Mouse (Mus musculus) liver, embryonic 16.5 days (tissue): ENCODE measurements around the gene Coq4. TPM values are rescaled to one million over a fixed set of nuclear protein-coding genes. Genes with fewer than 3 reads are reported as not detected.

Source experiments
- ATAC-seq: fragments of 200-750 bp; cut with Nextera tagmentation; 2 replicates; pipeline ENCODE4 v1.8.0; 2017; ENCODE audit warnings: low read depth, mild to moderate bottlenecking, moderate number of reproducible peaks, moderate library complexity
- H3K27ac ChIP-seq: fragments of 300-500 bp; sonication (generic); 2 replicates; pipeline ENCODE4 v1.5.1; 2014; ENCODE audit warnings: mild to moderate bottlenecking, low read length
- H3K27me3 ChIP-seq: fragments of 300-500 bp; sonication (generic); 2 replicates; pipeline ENCODE4 v1.6.1; 2014; ENCODE audit warnings: low read depth, low read length, mixed read lengths; ENCODE audit not compliant: control insufficient read depth, insufficient read depth
- H3K36me3 ChIP-seq: fragments of 300-500 bp; sonication (generic); 2 replicates; pipeline ENCODE4 v1.6.1; 2014; ENCODE audit warnings: mild to moderate bottlenecking; ENCODE audit not compliant: control insufficient read depth, insufficient read depth
- H3K4me1 ChIP-seq: fragments of 300-500 bp; sonication (generic); 2 replicates; pipeline ENCODE4 v1.6.1; 2014; ENCODE audit warnings: low read depth, low read length, mixed read lengths; ENCODE audit not compliant: control insufficient read depth
- H3K4me2 ChIP-seq: fragments of 300-500 bp; sonication (generic); 2 replicates; pipeline ENCODE4 v1.6.1; 2014; ENCODE audit warnings: low read depth, low read length, mixed read lengths
- H3K4me3 ChIP-seq: fragments of 300-500 bp; sonication (generic); 2 replicates; pipeline ENCODE4 v1.5.1; 2014; ENCODE audit warnings: low read depth, mild to moderate bottlenecking, low read length
- H3K9ac ChIP-seq: fragments of 300-500 bp; sonication (generic); 2 replicates; pipeline ENCODE4 v1.6.1; 2014; ENCODE audit warnings: low read depth, low read length
- H3K9me3 ChIP-seq: fragments of 300-500 bp; sonication (generic); replicated peaks from 2 replicates; pipeline ENCODE4 v1.6.1; 2016; ENCODE audit warnings: low read length; ENCODE audit not compliant: control insufficient read depth
- WGBS: fragments of 180-500 bp; shearing (Covaris S2); extraction: QIAGEN DNeasy Blood & Tissue Kit; methylation state at CpG from one replicate; pipeline ENCODE4 v1.1.7; 2014; ENCODE audit not compliant: insufficient replicate concordance; 5-methylcytosine and 5-hydroxymethylcytosine counted together
- polyA plus RNA-seq: library from polyadenylated mRNA; unstranded; fragments of >200 nt; fragmentation: Nextera tagmentation; extraction: Ambion mirVana; gene quantifications from 2 replicates; pipeline ENCODE4 v1.2.1, GENCODE M21; 2015

Gene Coq4
- polyA plus RNA-seq, 1 experiment from 2014 or later = 10.1 TPM

GRCm38 (mm10) chr2:29784290-29784689 lies 3.0 kb upstream of the Coq4 start:
- Histone ChIP-seq H3K4me1 (peaks cover 13% of the 10 kb centered on the region), H3K9me3 (peaks cover 3% of the 10 kb centered on the region; the same call in 1 of the 2 replicates), H3K27me3 (no peaks in the 10 kb centered on the region), H3K4me2 (no peak overlapping the region), H3K9ac (no peak overlapping the region), H3K27ac (no peak overlapping the region), H3K4me3 (no peak overlapping the region), H3K36me3 (peaks cover 42% of the 10 kb centered on the region)
- no peak for ATAC-seq
- WGBS = 54% methylated on average over 4 of the region's 4 CpGs

GRCm38 (mm10) chr2:29787937-29788681 lies 816 bp downstream of the Coq4 start, which contains the start of gene Trub2:
Trub2 (minus strand) TSS chr2:29788502.
- Histone ChIP-seq H3K27me3 (no peaks in the 10 kb centered on the region), H3K27ac (peak within 1 kb of the TSS; percentile 73), H3K9me3 (no peaks in the 10 kb centered on the region), H3K4me1 (peaks cover 13% of the 10 kb centered on the region), H3K4me3 (peak within 1 kb of the TSS; percentile 79), H3K9ac (peak within 1 kb of the TSS; percentile 72), H3K36me3 (peaks cover 15% of the 10 kb centered on the region), H3K4me2 (peak within 1 kb of the TSS; percentile 95)
- WGBS = under 1% methylated on average over 45 of the region's 45 CpGs
- ATAC-seq = peak; percentile 93

- WGBS = 78% methylated on average over 2 of the region's 2 CpGs
- no peaks in the 10 kb centered on the region for H3K9me3 ChIP-seq
- no peak for ATAC-seq
These were observed 5.6 kb downstream of the Coq4 start for GRCm38 (mm10) chr2:29792772-29793487.

GRCm38 (mm10) chr2:29802075-29802826 lies 15.0 kb downstream of the Coq4 start, which contains the start of gene Slc27a4:
Slc27a4 (plus strand) TSS chr2:29802634.
- no peak within 1 kb of the TSS for H3K27ac ChIP-seq

More at GRCm38 (mm10) chr2:29792772-29793487, 5.6 kb downstream of the Coq4 start:
- no peak overlapping the region for H3K9ac ChIP-seq
- H3K4me3 ChIP-seq = no peak overlapping the region
- no peak overlapping the region for H3K27ac ChIP-seq
- H3K27me3 ChIP-seq = no peaks in the 10 kb centered on the region
- peaks cover 8% of the 10 kb centered on the region for H3K4me1 ChIP-seq
- H3K4me2 ChIP-seq = no peak overlapping the region
- H3K36me3 ChIP-seq = no peaks in the 10 kb centered on the region

GRCm38 (mm10) chr2:29802827-29803201 lies 15.5 kb downstream of the Coq4 start:
- Histone ChIP-seq H3K9me3 (no peaks in the 10 kb centered on the region), H3K4me2 (peak overlapping the region; percentile 86), H3K36me3 (no peaks in the 10 kb centered on the region), H3K9ac (peak overlapping the region; percentile 66), H3K4me3 (peak overlapping the region; percentile 72), H3K4me1 (peaks cover 8% of the 10 kb centered on the region), H3K27me3 (no peaks in the 10 kb centered on the region; the same call in 1 of the 2 replicates), H3K27ac (no peak overlapping the region)
- under 1% methylated on average over 38 of the region's 39 CpGs for WGBS
- no peak; the same call in none of the 2 replicates for ATAC-seq

More at GRCm38 (mm10) chr2:29802075-29802826, 15.0 kb downstream of the Coq4 start, which contains the start of gene Slc27a4:
- ATAC-seq = peak; percentile 99
- Histone ChIP-seq H3K36me3 (no peaks in the 10 kb centered on the region), H3K4me2 (peak within 1 kb of the TSS; percentile 86), H3K4me3 (peak within 1 kb of the TSS; percentile 72), H3K9ac (peak within 1 kb of the TSS; percentile 66), H3K9me3 (no peaks in the 10 kb centered on the region), H3K4me1 (peaks cover 8% of the 10 kb centered on the region), H3K27me3 (no peaks in the 10 kb centered on the region; the same call in 1 of the 2 replicates)
- WGBS = 4% methylated on average over 27 of the region's 28 CpGs

- H3K4me1 ChIP-seq = peaks cover 8% of the 10 kb centered on the region
- H3K9me3 ChIP-seq = no peaks in the 10 kb centered on the region
- WGBS = 30% methylated on average over 6 of the region's 6 CpGs
- no peaks in the 10 kb centered on the region; the same call in 1 of the 2 replicates for H3K27me3 ChIP-seq
- peak overlapping the region; percentile 86 for H3K4me2 ChIP-seq
- H3K27ac ChIP-seq = no peak overlapping the region
- H3K4me3 ChIP-seq = peak overlapping the region; percentile 72
- peak overlapping the region; percentile 66 for H3K9ac ChIP-seq
- ATAC-seq = no peak
- no peaks in the 10 kb centered on the region for H3K36me3 ChIP-seq
These were observed 16.1 kb downstream of the Coq4 start for GRCm38 (mm10) chr2:29803400-29803831.

GRCm38 (mm10) chr2:29815678-29816371 lies 28.5 kb downstream of the Coq4 start:
- Histone ChIP-seq H3K9me3 (no peaks in the 10 kb centered on the region), H3K4me2 (no peak overlapping the region), H3K4me3 (no peak overlapping the region), H3K27me3 (no peaks in the 10 kb centered on the region), H3K36me3 (no peaks in the 10 kb centered on the region), H3K27ac (no peak overlapping the region), H3K9ac (no peak overlapping the region), H3K4me1 (peaks cover 16% of the 10 kb centered on the region)
- ATAC-seq = no peak
- 65% methylated on average over 11 of the region's 11 CpGs for WGBS
